Mouse (Mus musculus): Measurements from ENCODE around the gene Synrg. TPM values are rescaled to one million over a fixed set of nuclear protein-coding genes. Genes with fewer than 3 reads are reported as not detected.

The Synrg gene
- 10 to 100 TPM; 11.1 to 64.2 (median 48.4) TPM for total RNA-seq (2018; cell fraction: chromatin; rRNA removed)
- total RNA-seq (2018; cell fraction: cytosol; rRNA removed), result 10 to 100 TPM; 19.4 to 37.0 (median 30.5) TPM
- 10 to 100 TPM in 25 of 26 experiments, 1 to 10 TPM in 1; 9.9 to 61.1 (median 34.3) TPM for total RNA-seq (2018; cell fraction: nucleus; rRNA removed)
- 18.6 to 22.1 TPM (median 20.4 TPM) in 3 replicates for polyA plus RNA-seq (2018)

GRCm38 (mm10) chr11:83963991-83964921 lies at the start of gene Synrg:
Gene Synrg (plus strand): TSS chr11:83964428.
- no peaks in the 10 kb centered on the region; the same call in 1 of the 2 replicates for H3K79me2 ChIP-seq (ENCODE audit: inconsistent target)
- H3K4me3 ChIP-seq (ENCODE audit: inconsistent target), result peak within 1 kb of the TSS; percentile 50
- 2% methylated on average over 59 of the region's 76 CpGs for WGBS (ENCODE audit: missing documents)
- no peak within 1 kb of the TSS for H3K27ac ChIP-seq
- peaks cover 31% of the 10 kb centered on the region for H3K36me3 ChIP-seq (ENCODE audit: inconsistent target)

- Histone ChIP-seq H3K27ac (no peak overlapping the region), H3K4me3 (ENCODE audit: inconsistent target) (no peak overlapping the region), H3K36me3 (ENCODE audit: inconsistent target) (no peaks in the 10 kb centered on the region), H3K79me2 (ENCODE audit: inconsistent target) (no peaks in the 10 kb centered on the region)
- 80% methylated on average over 4 of the region's 4 CpGs for WGBS (ENCODE audit: missing documents)
These were observed 49.7 kb upstream of the Synrg start for GRCm38 (mm10) chr11:83914501-83914900.

GRCm38 (mm10) chr11:83922600-83922999 lies 41.6 kb upstream of the Synrg start:
- 93% methylated on average over 2 of the region's 2 CpGs for WGBS (ENCODE audit: missing documents)
- H3K36me3 ChIP-seq (ENCODE audit: inconsistent target), result no peaks in the 10 kb centered on the region
- no peaks in the 10 kb centered on the region for H3K79me2 ChIP-seq (ENCODE audit: inconsistent target)
- no peak overlapping the region for H3K27ac ChIP-seq
- H3K4me3 ChIP-seq (ENCODE audit: inconsistent target), result no peak overlapping the region

GRCm38 (mm10) chr11:83927097-83927496 lies 37.1 kb upstream of the Synrg start:
- Histone ChIP-seq H3K36me3 (ENCODE audit: inconsistent target) (no peaks in the 10 kb centered on the region), H3K27ac (no peak overlapping the region), H3K79me2 (ENCODE audit: inconsistent target) (no peaks in the 10 kb centered on the region), H3K4me3 (ENCODE audit: inconsistent target) (no peak overlapping the region)
- 50% methylated on average over 3 of the region's 3 CpGs for WGBS (ENCODE audit: missing documents)

- Histone ChIP-seq H3K4me3 (ENCODE audit: inconsistent target) (no peak overlapping the region), H3K36me3 (ENCODE audit: inconsistent target) (no peaks in the 10 kb centered on the region), H3K27ac (no peak overlapping the region), H3K79me2 (ENCODE audit: inconsistent target) (no peaks in the 10 kb centered on the region)
- WGBS (ENCODE audit: missing documents), result 82% methylated on average over 10 of the region's 10 CpGs
These were observed 31.6 kb upstream of the Synrg start for GRCm38 (mm10) chr11:83932506-83933106.

- WGBS (ENCODE audit: missing documents), result 87% methylated on average over 3 of the region's 4 CpGs
- no peaks in the 10 kb centered on the region for H3K79me2 ChIP-seq (ENCODE audit: inconsistent target)
These were observed 30.9 kb upstream of the Synrg start for GRCm38 (mm10) chr11:83933376-83933775.

GRCm38 (mm10) chr11:83935986-83936665 lies 28.1 kb upstream of the Synrg start:
- 36% methylated on average over 5 of the region's 7 CpGs for WGBS (ENCODE audit: missing documents)
- no peaks in the 10 kb centered on the region for H3K36me3 ChIP-seq (ENCODE audit: inconsistent target)
- no peak overlapping the region for H3K27ac ChIP-seq
- H3K79me2 ChIP-seq (ENCODE audit: inconsistent target), result no peaks in the 10 kb centered on the region
- no peak overlapping the region for H3K4me3 ChIP-seq (ENCODE audit: inconsistent target)

More at GRCm38 (mm10) chr11:83933376-83933775, 30.9 kb upstream of the Synrg start:
- Histone ChIP-seq H3K36me3 (ENCODE audit: inconsistent target) (no peaks in the 10 kb centered on the region), H3K4me3 (ENCODE audit: inconsistent target) (no peak overlapping the region), H3K27ac (no peak overlapping the region)

- WGBS (ENCODE audit: missing documents), result 77% methylated on average over 8 of the region's 8 CpGs
- Histone ChIP-seq H3K27ac (no peak overlapping the region), H3K4me3 (ENCODE audit: inconsistent target) (no peak overlapping the region), H3K36me3 (ENCODE audit: inconsistent target) (no peaks in the 10 kb centered on the region), H3K79me2 (ENCODE audit: inconsistent target) (peaks cover 16% of the 10 kb centered on the region)
These were observed 25.7 kb upstream of the Synrg start for GRCm38 (mm10) chr11:83938556-83938955.

DNA sequence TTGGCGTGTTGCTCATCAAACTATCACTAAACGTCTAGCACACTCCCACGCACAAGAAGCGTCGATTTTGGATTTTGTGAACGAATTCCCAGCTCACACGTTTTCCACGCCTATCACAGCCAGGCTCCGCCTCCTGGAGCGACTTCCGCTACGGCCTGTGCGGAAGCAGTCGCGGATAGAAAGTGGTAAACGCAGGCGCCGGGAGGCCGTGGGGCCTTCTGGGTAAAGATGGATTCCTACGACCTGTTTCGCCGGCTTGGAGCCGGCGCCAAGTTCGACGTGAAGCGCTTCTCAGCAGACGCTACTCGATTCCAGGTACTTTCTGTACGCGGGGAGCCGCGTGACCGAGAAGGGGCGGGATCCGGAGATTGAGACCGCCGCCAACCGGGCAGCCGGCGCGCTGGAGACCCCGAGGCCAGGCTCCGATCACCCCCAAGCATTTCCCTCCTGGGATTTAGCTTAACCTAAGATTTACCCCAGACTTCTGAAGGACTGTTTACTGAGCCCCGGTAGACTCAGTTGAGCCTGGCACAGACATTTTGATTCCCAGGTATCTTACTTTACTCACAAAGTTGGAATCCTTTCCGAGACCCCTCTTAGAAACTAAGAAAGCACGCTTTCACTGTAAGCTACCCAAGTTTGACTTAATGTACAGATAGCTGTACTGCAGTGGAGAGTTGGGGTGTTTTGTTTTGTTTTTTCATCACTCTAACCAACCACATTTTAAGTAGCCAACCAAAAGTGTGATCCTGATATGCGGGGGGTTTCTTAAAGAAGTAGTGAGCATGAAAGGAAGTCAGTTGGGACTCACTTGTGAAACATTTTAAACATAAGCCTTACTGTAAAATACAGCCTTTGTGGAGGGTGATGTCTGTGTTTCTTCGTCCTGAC lies 22.0 kb upstream of the Synrg start, which contains the start of gene Ddx52:
TSS of gene Ddx52 (plus strand) at position 113 of the 891 bp plus-strand sequence.
- Histone ChIP-seq H3K27ac (peak within 1 kb of the TSS; percentile 24), H3K79me2 (ENCODE audit: inconsistent target) (peaks cover 17% of the 10 kb centered on the region), H3K4me3 (ENCODE audit: inconsistent target) (peak within 1 kb of the TSS; percentile 85), H3K36me3 (ENCODE audit: inconsistent target) (peaks cover 32% of the 10 kb centered on the region)
- 2% methylated on average over 49 of the region's 49 CpGs for WGBS (ENCODE audit: missing documents)

GRCm38 (mm10) chr11:83956822-83957221 lies 7.4 kb upstream of the Synrg start:
- no peak overlapping the region for H3K27ac ChIP-seq
- H3K4me3 ChIP-seq (ENCODE audit: inconsistent target), result no peak overlapping the region
- WGBS (ENCODE audit: missing documents), result 95% methylated on average over 2 of the region's 2 CpGs
- H3K36me3 ChIP-seq (ENCODE audit: inconsistent target), result peaks cover 78% of the 10 kb centered on the region
- no peaks in the 10 kb centered on the region for H3K79me2 ChIP-seq (ENCODE audit: inconsistent target)

DNA sequence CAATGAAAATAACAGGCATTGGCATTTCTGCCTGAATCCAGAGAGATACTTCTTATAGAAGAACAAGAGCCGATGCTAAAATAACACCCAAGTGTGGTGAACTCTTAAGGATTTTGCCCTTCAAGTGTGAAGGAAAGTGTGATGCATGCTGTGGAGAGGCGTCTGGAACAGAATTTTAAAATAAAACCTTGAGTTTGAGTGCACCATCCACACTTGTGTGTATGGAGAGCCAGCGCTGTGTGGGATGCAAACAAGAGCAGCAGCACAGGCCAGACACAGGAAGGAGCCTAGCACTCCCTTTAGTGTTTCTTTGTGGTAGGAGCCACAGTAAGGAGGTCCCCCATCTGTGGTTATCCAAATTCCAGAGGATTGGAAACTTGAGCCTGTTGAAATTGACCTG lies 2.2 kb upstream of the Synrg start:
- no peak overlapping the region for H3K4me3 ChIP-seq (ENCODE audit: inconsistent target)
- WGBS (ENCODE audit: missing documents), result 98% methylated on average over 3 of the region's 3 CpGs
- H3K79me2 ChIP-seq (ENCODE audit: inconsistent target), result no peaks in the 10 kb centered on the region; the same call in 1 of the 2 replicates
- H3K27ac ChIP-seq, result no peak overlapping the region
- H3K36me3 ChIP-seq (ENCODE audit: inconsistent target), result peaks cover 38% of the 10 kb centered on the region

- peaks cover 3% of the 10 kb centered on the region; the same call in 1 of the 2 replicates for H3K36me3 ChIP-seq (ENCODE audit: inconsistent target)
- H3K27ac ChIP-seq, result no peak overlapping the region
- 78% methylated on average over 8 of the region's 8 CpGs for WGBS (ENCODE audit: missing documents)
- no peak overlapping the region for H3K4me3 ChIP-seq (ENCODE audit: inconsistent target)
- no peaks in the 10 kb centered on the region; the same call in 1 of the 2 replicates for H3K79me2 ChIP-seq (ENCODE audit: inconsistent target)
These were observed 3.4 kb downstream of the Synrg start for GRCm38 (mm10) chr11:83967436-83968204.

- WGBS (ENCODE audit: missing documents), result 90% methylated on average over 6 of the region's 6 CpGs
- H3K4me3 ChIP-seq (ENCODE audit: inconsistent target), result no peak overlapping the region
- no peak overlapping the region for H3K27ac ChIP-seq
- no peaks in the 10 kb centered on the region; the same call in 1 of the 2 replicates for H3K79me2 ChIP-seq (ENCODE audit: inconsistent target)
- H3K36me3 ChIP-seq (ENCODE audit: inconsistent target), result peaks cover 7% of the 10 kb centered on the region; the same call in 1 of the 2 replicates
These were observed 4.0 kb downstream of the Synrg start for GRCm38 (mm10) chr11:83968205-83968575.

Data from macrophage (primary cell).